Mouse (Mus musculus) spleen, adult 2 months (tissue): ENCODE measurements around the gene Spag9. TPM values are rescaled to one million over a fixed set of nuclear protein-coding genes. Genes with fewer than 3 reads are reported as not detected.
A peak's percentile ranks its signal among the peaks of the same experiment; 100 is the strongest.

Source experiments
- DNase-seq, 2 experiments: peaks; one replicate each; pipeline versions ENCODE4 v3.0.0 to v3.0.0-alpha.2; 2012 to 2021; ENCODE audit warnings: low spot score in 2 of 2, low read depth in 1 of 2
- H3K27ac ChIP-seq: fragments of 200-500 bp; 2 replicates; pipeline ENCODE4 v1.5.1; 2012; ENCODE audit warnings: low read length, inconsistent platforms; ENCODE audit not compliant: insufficient read depth
- H3K27me3 ChIP-seq: fragments of 200-500 bp; 2 replicates; pipeline ENCODE4 v1.6.1; 2012; ENCODE audit warnings: mild to moderate bottlenecking, moderate library complexity, low read length, inconsistent platforms; ENCODE audit not compliant: control insufficient read depth, insufficient read depth
- H3K36me3 ChIP-seq: fragments of 200-500 bp; 2 replicates; pipeline ENCODE4 v1.6.1; 2012; ENCODE audit warnings: mild to moderate bottlenecking, low read length, inconsistent platforms; ENCODE audit not compliant: control insufficient read depth, insufficient read depth
- H3K4me1 ChIP-seq: fragments of 200-500 bp; 2 replicates; pipeline ENCODE4 v1.6.1; 2011; ENCODE audit warnings: inconsistent platforms; ENCODE audit not compliant: control insufficient read depth, insufficient read depth, insufficient read length
- H3K4me3 ChIP-seq: fragments of 200-500 bp; 2 replicates; pipeline ENCODE4 v1.5.1; 2011; ENCODE audit warnings: mild to moderate bottlenecking, inconsistent platforms; ENCODE audit not compliant: insufficient read depth, insufficient read length; ENCODE audit errors: extremely low read depth
- CTCF ChIP-seq: fragments of 200-500 bp; IDR thresholded peaks from 2 replicates; pipeline ENCODE4 v1.5.1; 2011; ENCODE audit warnings: mild to moderate bottlenecking, inconsistent platforms; ENCODE audit not compliant: insufficient read depth, insufficient read length, insufficient replicate concordance; ENCODE audit errors: extremely low read depth
- POLR2A ChIP-seq: fragments of 200-500 bp; IDR thresholded peaks from 2 replicates; pipeline ENCODE4 v1.6.1; 2011; ENCODE audit warnings: low read depth, low read length, inconsistent platforms
- WGBS: fragments of 180-500 bp; shearing (Covaris S2); methylation state at CpG from one replicate; pipeline ENCODE4 v1.1.7; 2018; 5-methylcytosine and 5-hydroxymethylcytosine counted together
- polyA plus RNA-seq: library from polyadenylated mRNA; depleted of rRNA; stranded (reverse); fragments of >200 nt; gene quantifications from 2 replicates; pipeline ENCODE4 v1.2.3, GENCODE M21; 2012

The Spag9 gene
- polyA plus RNA-seq, 1 experiment = 14.8 TPM

DNA sequence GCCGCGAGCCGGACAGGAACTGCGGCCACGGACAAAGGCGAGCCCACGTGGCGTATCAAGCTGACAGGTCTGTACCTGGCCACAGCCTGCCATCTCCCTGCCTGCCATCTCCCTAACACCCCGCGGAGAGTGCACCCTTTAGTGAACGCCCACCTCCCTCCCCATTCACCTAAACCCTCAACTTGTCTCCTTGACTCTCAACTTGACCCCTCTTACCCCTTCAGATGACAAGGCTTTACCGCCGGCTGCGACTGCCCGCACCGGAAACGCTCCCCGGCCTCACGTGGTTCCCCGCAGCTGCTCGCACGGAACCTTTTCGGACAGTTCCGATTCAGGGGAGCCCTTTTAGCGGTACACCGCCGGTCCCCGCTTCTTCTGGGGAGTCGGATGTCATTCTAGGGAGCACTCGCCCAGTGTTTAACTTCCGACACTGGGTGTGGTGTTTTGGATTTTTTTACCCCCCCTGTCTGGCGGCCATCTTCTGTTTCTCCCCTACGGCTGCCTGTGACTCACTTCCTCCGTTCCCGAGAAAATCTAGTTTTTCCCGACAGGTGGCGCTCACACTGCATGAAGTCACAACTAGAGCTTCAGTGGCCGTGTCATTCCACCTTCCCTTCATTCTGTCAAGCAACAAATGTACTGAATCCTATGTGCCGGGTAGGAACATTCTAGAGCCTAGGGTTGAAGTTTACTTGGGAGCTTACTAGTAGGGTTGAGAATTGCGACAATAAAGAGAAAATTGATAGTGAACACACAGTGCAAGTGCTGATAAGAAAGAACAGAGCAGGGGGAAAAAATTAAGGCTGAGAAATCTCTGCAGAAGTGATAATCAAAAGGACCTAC lies 27.7 kb upstream of the Spag9 start, which contains the start of the genes Gm20390 and Nme1:
TSS of gene Gm20390 (minus strand) at position 289 of the 843 bp plus-strand sequence.
TSS of gene Nme1 (minus strand) at position 517 of the 843 bp plus-strand sequence.
- Histone ChIP-seq H3K4me1 (no peaks in the 10 kb centered on the region; the same call in 1 of the 2 replicates), H3K4me3 (peak within 1 kb of the TSS; percentile 87), H3K36me3 (peaks cover 5% of the 10 kb centered on the region; the same call in 1 of the 2 replicates), H3K27ac (peak within 1 kb of the TSS; percentile 83), H3K27me3 (no peaks in the 10 kb centered on the region)
- TF ChIP-seq POLR2A (no peak; the same call in 1 of the 2 replicates), CTCF (peak; percentile 78; the same call in 1 of the 2 replicates)
- under 1% methylated on average over 40 of the region's 40 CpGs for WGBS
- peak; percentile 94 to 99 for DNase-seq

DNA sequence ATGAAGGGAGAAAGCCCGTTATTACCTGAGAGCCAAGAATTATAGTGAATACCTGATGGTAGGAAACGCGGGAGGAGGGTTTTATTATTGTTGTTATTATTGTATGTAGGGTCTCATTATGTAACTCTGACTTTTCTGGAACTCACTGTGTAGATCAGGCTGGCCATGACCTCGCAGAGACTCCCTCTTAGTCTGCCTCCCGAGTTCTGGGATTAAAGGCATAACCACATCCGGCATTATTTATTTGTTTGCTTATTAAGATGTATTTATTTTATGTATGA lies 27.1 kb upstream of the Spag9 start:
- H3K27ac ChIP-seq = peak overlapping the region; percentile 60; the same call in 1 of the 2 replicates
- H3K4me3 ChIP-seq = no peak overlapping the region
- no peak for TF ChIP-seq POLR2A
- TF ChIP-seq CTCF = no peak
- 38% methylated on average over 6 of the region's 6 CpGs for WGBS
- H3K4me1 ChIP-seq = no peaks in the 10 kb centered on the region; the same call in 1 of the 2 replicates
- no peaks in the 10 kb centered on the region for H3K27me3 ChIP-seq
- no peak for DNase-seq
- H3K36me3 ChIP-seq = peaks cover 5% of the 10 kb centered on the region; the same call in 1 of the 2 replicates

DNA sequence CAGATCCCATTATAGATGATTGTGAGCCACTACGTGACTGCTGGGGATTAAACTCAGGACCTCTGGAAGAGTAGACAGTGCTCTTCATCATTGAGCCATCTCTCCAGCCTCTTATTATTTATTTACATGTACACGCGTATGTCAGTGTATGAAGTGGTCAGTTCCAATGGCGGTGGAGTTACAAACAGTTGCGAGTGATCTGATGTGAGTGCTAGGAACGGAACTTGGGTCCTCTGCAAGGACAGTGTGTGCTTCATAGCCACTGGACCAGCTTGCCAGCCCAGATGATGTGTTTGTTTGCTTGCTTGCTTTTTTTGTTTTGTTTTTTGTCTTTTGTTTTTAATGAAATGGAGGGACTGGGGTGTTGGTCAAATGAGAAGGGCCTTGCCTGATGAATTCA lies 26.7 kb upstream of the Spag9 start:
- no peak overlapping the region for H3K27ac ChIP-seq
- TF ChIP-seq CTCF = no peak

DNA sequence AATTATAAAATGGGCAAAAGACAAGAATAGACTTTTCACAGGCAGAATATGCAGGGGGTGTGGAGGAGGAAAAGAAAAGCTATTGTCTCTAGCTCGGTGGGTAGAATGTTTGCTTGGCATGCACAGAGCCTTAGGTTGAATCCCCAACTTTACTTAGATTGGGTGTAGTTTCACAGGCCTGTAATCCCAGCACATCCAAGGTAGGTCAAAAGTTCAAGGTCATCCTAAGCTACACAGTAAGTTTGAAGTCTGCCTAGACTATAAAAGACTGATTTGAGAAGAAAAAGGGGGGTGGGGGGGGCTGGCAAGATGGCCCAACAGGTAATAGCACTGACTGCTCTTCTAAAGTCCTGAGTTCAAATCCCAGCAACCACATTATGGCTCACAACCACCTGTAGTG lies 26.1 kb upstream of the Spag9 start:
- Histone ChIP-seq H3K27ac (no peak overlapping the region), H3K36me3 (peaks cover 3% of the 10 kb centered on the region; the same call in 1 of the 2 replicates), H3K4me3 (no peak overlapping the region), H3K4me1 (no peaks in the 10 kb centered on the region; the same call in 1 of the 2 replicates), H3K27me3 (no peaks in the 10 kb centered on the region)
- 94% methylated on average over 1 of the region's 1 CpGs for WGBS
- DNase-seq = no peak
- no peak for TF ChIP-seq CTCF
- no peak for TF ChIP-seq POLR2A

More for the DNA sequence above, 26.7 kb upstream of the Spag9 start:
- Histone ChIP-seq H3K27me3 (no peaks in the 10 kb centered on the region), H3K36me3 (peaks cover 5% of the 10 kb centered on the region; the same call in 1 of the 2 replicates), H3K4me1 (no peaks in the 10 kb centered on the region; the same call in 1 of the 2 replicates), H3K4me3 (no peak overlapping the region)
- no peak for DNase-seq
- WGBS = 93% methylated on average over 6 of the region's 6 CpGs

DNA sequence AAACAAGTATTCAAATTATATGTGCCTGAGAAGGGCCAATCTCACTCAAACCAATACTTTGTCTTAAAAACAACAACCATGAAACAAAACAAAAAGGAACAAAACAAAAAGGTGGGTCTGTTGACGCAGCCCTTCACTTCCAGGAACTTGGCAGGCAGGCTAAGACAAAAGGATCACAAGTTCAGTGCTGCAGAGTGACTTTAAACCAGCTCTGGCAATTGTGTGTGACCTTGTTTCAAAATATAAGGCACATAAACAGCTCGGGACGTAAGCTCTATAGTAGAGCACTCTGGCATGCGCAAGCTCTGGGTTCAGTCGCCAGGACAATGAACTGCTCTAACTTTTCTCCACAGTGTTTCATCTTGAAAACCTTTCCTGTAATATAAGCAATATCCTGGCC lies 22.9 kb upstream of the Spag9 start:
- Histone ChIP-seq H3K4me1 (no peaks in the 10 kb centered on the region), H3K27ac (no peak overlapping the region), H3K36me3 (no peaks in the 10 kb centered on the region), H3K4me3 (no peak overlapping the region), H3K27me3 (no peaks in the 10 kb centered on the region)
- TF ChIP-seq CTCF (no peak), POLR2A (no peak)
- 90% methylated on average over 5 of the region's 5 CpGs for WGBS
- DNase-seq = no peak

DNA sequence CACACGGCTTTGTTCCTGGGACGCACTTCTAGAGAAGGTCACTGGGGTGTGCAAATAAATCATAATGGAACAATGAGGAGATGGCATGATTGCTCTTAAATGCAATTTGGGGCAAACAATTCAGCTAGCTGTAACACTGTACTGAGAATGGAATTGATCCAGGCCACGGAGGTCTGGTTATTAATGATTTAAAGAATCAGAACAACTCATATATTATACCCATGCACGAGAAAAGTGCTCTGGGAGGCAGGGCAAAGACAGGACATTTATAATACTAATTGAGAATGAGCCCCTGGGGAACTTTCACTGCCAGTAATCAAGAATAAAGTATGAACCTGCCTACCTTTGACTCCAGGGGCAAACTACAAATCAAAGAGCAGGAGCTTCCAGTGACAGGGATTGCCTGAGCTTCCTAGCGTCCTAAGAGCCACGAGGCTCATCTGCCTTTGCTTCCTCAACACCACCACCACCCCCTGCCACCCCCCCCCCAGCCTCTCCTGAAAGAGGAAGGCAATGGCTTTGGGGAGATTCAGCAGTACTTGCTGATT lies 16.3 kb upstream of the Spag9 start:
- 63% methylated on average over 6 of the region's 6 CpGs for WGBS

DNA sequence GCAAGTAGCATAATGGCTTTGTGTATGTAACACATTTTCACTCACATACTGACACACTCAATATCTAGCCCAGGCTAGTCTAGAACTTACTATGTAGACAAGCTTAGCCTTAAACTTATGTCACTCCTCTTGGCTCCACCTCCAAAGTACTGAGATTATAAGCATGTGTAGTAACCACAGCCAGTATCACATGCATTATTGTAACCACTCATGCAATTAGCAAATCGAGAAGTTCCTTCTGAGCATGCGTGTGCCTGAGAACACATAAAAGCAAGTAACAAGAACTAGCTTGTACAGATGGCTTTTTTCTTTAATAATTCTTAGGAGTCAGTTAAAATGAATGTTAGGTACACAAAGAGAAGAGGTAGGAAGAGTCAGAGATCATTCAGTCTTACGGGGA lies 11.3 kb upstream of the Spag9 start:
- 67% methylated on average over 3 of the region's 3 CpGs for WGBS
- no peak overlapping the region for H3K27ac ChIP-seq
- no peak overlapping the region for H3K4me3 ChIP-seq
- peak; percentile 29 to 73 for DNase-seq
- TF ChIP-seq POLR2A (no peak), CTCF (no peak)
- no peaks in the 10 kb centered on the region for H3K27me3 ChIP-seq
- no peaks in the 10 kb centered on the region for H3K36me3 ChIP-seq
- H3K4me1 ChIP-seq = peaks cover 14% of the 10 kb centered on the region; the same call in 1 of the 2 replicates

More for the DNA sequence above, 16.3 kb upstream of the Spag9 start:
- Histone ChIP-seq H3K27ac (no peak overlapping the region), H3K36me3 (no peaks in the 10 kb centered on the region), H3K4me1 (no peaks in the 10 kb centered on the region), H3K4me3 (no peak overlapping the region), H3K27me3 (no peaks in the 10 kb centered on the region)
- TF ChIP-seq POLR2A (no peak), CTCF (no peak)
- DNase-seq = no peak
